Mouse (Mus musculus) CH12.LX (cell line): ENCODE data around the gene Slc43a2. TPM values are rescaled to one million over a fixed set of nuclear protein-coding genes. Genes with fewer than 3 reads are reported as not detected.

Experiments used
- DNase-seq: peaks from one replicate; pipeline ENCODE4 v3.0.0-alpha.2; 2013; ENCODE audit errors: extremely low read depth
- H3K27ac ChIP-seq: 2 replicates; pipeline ENCODE4 v1.5.1; 2012; ENCODE audit warnings: low read depth, mild to moderate bottlenecking, control low read depth, moderate library complexity; ENCODE audit not compliant: insufficient read depth
- H3K27me3 ChIP-seq: replicated peaks from 2 replicates; pipeline ENCODE3; 2012; ENCODE audit warnings: inconsistent platforms
- H3K36me3 ChIP-seq, 2 experiments: replicated peaks in 1 of 2; 2 replicates each; pipeline versions ENCODE3 to v1.6.1; 2012; ENCODE audit warnings: inconsistent platforms in 1 of 2, low read length in 1 of 2, mild to moderate bottlenecking in 1 of 2, mixed read lengths in 1 of 2, moderate library complexity in 1 of 2; ENCODE audit not compliant: control insufficient read depth in 1 of 2, insufficient read depth in 1 of 2
- H3K4me1 ChIP-seq, 2 experiments: 2 replicates each; pipeline ENCODE4 v1.6.1; 2012; ENCODE audit warnings: inconsistent platforms in 1 of 2, moderate library complexity in 1 of 2; ENCODE audit not compliant: insufficient read depth in 2 of 2, control insufficient read depth in 1 of 2
- H3K4me2 ChIP-seq: 2 replicates; pipeline ENCODE4 v1.6.1; 2012; ENCODE audit warnings: low read depth, mild to moderate bottlenecking, control low read depth; ENCODE audit not compliant: poor library complexity, insufficient read depth, severe bottlenecking
- H3K4me3 ChIP-seq, 3 experiments: fragments of 150-350 bp in 1 of 3; sonication (generic) in 1 of 3; replicated peaks in 1 of 3; 2 replicates each; pipeline versions ENCODE3 to v1.5.1; 2011 to 2012; ENCODE audit warnings: low read depth in 2 of 3, low read length in 2 of 3, mild to moderate bottlenecking in 2 of 3, moderate library complexity in 2 of 3, control low read depth in 1 of 3, improper control_type of control experiment in 1 of 3, inconsistent platforms in 1 of 3, mixed read lengths in 1 of 3; ENCODE audit not compliant: poor library complexity in 1 of 3
- H3K79me2 ChIP-seq: replicated peaks from 2 replicates; pipeline ENCODE4 v1.6.1; 2012; ENCODE audit warnings: mild to moderate bottlenecking, moderate library complexity; ENCODE audit not compliant: control insufficient read depth, poor library complexity, insufficient read depth, severe bottlenecking; ENCODE audit errors: extremely low read depth
- H3K9ac ChIP-seq: 2 replicates; pipeline ENCODE4 v1.6.1; 2012; ENCODE audit warnings: low read depth, mild to moderate bottlenecking, control low read depth, moderate library complexity; ENCODE audit not compliant: insufficient read depth
- H3K9me3 ChIP-seq: replicated peaks from 2 replicates; pipeline ENCODE3; 2012; ENCODE audit warnings: low read length, inconsistent platforms, mixed read lengths
- BHLHE40 ChIP-seq: IDR thresholded peaks from 2 replicates; pipeline ENCODE4 v1.6.1; 2011; ENCODE audit warnings: mild to moderate bottlenecking, low read depth, low read length, improper control_type of control experiment
- CHD1 ChIP-seq: IDR thresholded peaks from 2 replicates; pipeline ENCODE4 v1.6.1; 2012; ENCODE audit warnings: low read depth, low read length, improper control_type of control experiment, inconsistent platforms
- CHD2 ChIP-seq: IDR thresholded peaks from 2 replicates; pipeline ENCODE4 v1.6.1; 2011; ENCODE audit warnings: low read length, improper control_type of control experiment
- EP300 ChIP-seq: IDR thresholded peaks from 2 replicates; pipeline ENCODE4 v1.6.1; 2011; ENCODE audit warnings: low read length, improper control_type of control experiment
- IRF4 ChIP-seq: IDR thresholded peaks from 2 replicates; pipeline ENCODE4 v1.6.1; 2014; ENCODE audit warnings: low read depth, mild to moderate bottlenecking, inconsistent platforms, low read length, improper control_type of control experiment
- JUN ChIP-seq: IDR thresholded peaks from 2 replicates; pipeline ENCODE4 v1.6.1; 2011; ENCODE audit warnings: low read depth, mild to moderate bottlenecking, low read length, improper control_type of control experiment, moderate library complexity; ENCODE audit not compliant: insufficient read depth
- KAT2A ChIP-seq: IDR thresholded peaks from 2 replicates; pipeline ENCODE4 v1.6.1; 2012; ENCODE audit warnings: low read length, improper control_type of control experiment, inconsistent platforms; ENCODE audit not compliant: insufficient replicate concordance
- MAZ ChIP-seq: IDR thresholded peaks from 2 replicates; pipeline ENCODE4 v1.6.1; 2012; ENCODE audit warnings: low read depth, mild to moderate bottlenecking, inconsistent platforms, low read length, improper control_type of control experiment, moderate library complexity
- MEF2A ChIP-seq: IDR thresholded peaks from 2 replicates; pipeline ENCODE4 v1.6.1; 2014; ENCODE audit warnings: low read depth, mild to moderate bottlenecking, inconsistent platforms, low read length, improper control_type of control experiment, borderline replicate concordance
- MYC ChIP-seq: IDR thresholded peaks from 2 replicates; pipeline ENCODE4 v1.6.1; 2011; ENCODE audit warnings: low read depth, mild to moderate bottlenecking, improper control_type of control experiment, low read length
- NELFE ChIP-seq: IDR thresholded peaks from 2 replicates; pipeline ENCODE4 v1.6.1; 2011; ENCODE audit warnings: low read depth, low read length, improper control_type of control experiment
- POLR2A ChIP-seq: IDR thresholded peaks from 2 replicates; pipeline ENCODE4 v1.6.1; 2011; ENCODE audit warnings: low read depth, mild to moderate bottlenecking, improper control_type of control experiment, low read length
- RAD21 ChIP-seq: IDR thresholded peaks from 2 replicates; pipeline ENCODE4 v1.6.1; 2011; ENCODE audit warnings: low read depth, mild to moderate bottlenecking, low read length, improper control_type of control experiment, moderate library complexity
- RCOR1 ChIP-seq: conservative IDR thresholded peaks from 2 replicates; pipeline ENCODE4 v1.6.1; 2012; ENCODE audit warnings: low read depth, mild to moderate bottlenecking, inconsistent platforms, low read length, improper control_type of control experiment
- SIN3A ChIP-seq: IDR thresholded peaks from 2 replicates; pipeline ENCODE4 v1.6.1; 2012; ENCODE audit warnings: low read length, improper control_type of control experiment, inconsistent platforms
- SMC3 ChIP-seq: IDR thresholded peaks from 2 replicates; pipeline ENCODE4 v1.6.1; 2011; ENCODE audit warnings: low read depth, low read length, improper control_type of control experiment
- TBP ChIP-seq: conservative IDR thresholded peaks from 2 replicates; pipeline ENCODE4 v1.6.1; 2011; ENCODE audit warnings: low read depth, low read length, improper control_type of control experiment
- UBTF ChIP-seq: IDR thresholded peaks from 2 replicates; pipeline ENCODE4 v1.6.1; 2012; ENCODE audit warnings: low read depth, mild to moderate bottlenecking, inconsistent platforms, low read length, improper control_type of control experiment, moderate library complexity
- USF2 ChIP-seq: conservative IDR thresholded peaks from 2 replicates; pipeline ENCODE4 v1.6.1; 2011; ENCODE audit warnings: low read depth, low read length, improper control_type of control experiment
- ZKSCAN1 ChIP-seq: IDR thresholded peaks from 2 replicates; pipeline ENCODE4 v1.6.1; 2012; ENCODE audit warnings: low read depth, inconsistent platforms, low read length, improper control_type of control experiment, borderline replicate concordance
- ZNF384 ChIP-seq: IDR thresholded peaks from 2 replicates; pipeline ENCODE4 v1.6.1; 2012; ENCODE audit warnings: low read depth, low read length, improper control_type of control experiment, inconsistent platforms
- dilution Hi-C: fragments of 300-500 bp; cut with MboI; formaldehyde crosslinking; loops from 2 replicates; pipeline ENCODE4 v1.14.3; 2020; ENCODE audit warnings: low sequenced_read_pairs; ENCODE audit not compliant: extremely low pct_unique_long_range_greater_than_20kb, extremely low pct_ligation_motif_present
- in situ Hi-C: fragments of 300-500 bp; cut with MboI; formaldehyde crosslinking; loops from 3 replicates; pipeline ENCODE4 v1.14.3; 2019; ENCODE audit warnings: low sequenced_read_pairs, low pct_ligation_motif_present, low pct_unique_long_range_greater_than_20kb, mixed read lengths
- polyA plus RNA-seq: library from polyadenylated mRNA; unstranded; fragments of >175 nt; gene quantifications from 2 replicates; pipeline ENCODE4 v1.2.1, GENCODE M21; 2012; ENCODE audit warnings: low read depth; ENCODE audit not compliant: insufficient read length
- total RNA-seq, 2 experiments: library from RNA; depleted of rRNA; stranded (reverse); fragments of 300-350 nt in 1 of 2; fragments of >200 nt in 1 of 2; gene quantifications; 2 replicates each; pipeline ENCODE4 v1.2.3; 2012 to 2014

Slc43a2 gene
- total and polyA plus RNA-seq, 3 experiments = 5.0 to 8.9 (median 8.8) TPM

- dilution Hi-C loops = no loop called here
- Histone ChIP-seq H3K4me2 (no peak overlapping the region), H3K36me3 (peaks cover 52 to 73% of the 10 kb centered on the region in 2 experiments)
These were observed 92.6 kb downstream of the Slc43a2 start for GRCm38 (mm10) chr11:75624102-75624554.

GRCm38 (mm10) chr11:75625820-75626219 is 94.3 kb downstream of the Slc43a2 start:
- in situ Hi-C loops = no loop called here
- H3K27me3 ChIP-seq = no peaks in the 10 kb centered on the region
- H3K9ac ChIP-seq = no peak overlapping the region
- no peaks in the 10 kb centered on the region for H3K79me2 ChIP-seq
- no peak for DNase-seq
- H3K4me2 ChIP-seq = no peak overlapping the region
- H3K4me3 ChIP-seq = no peak overlapping the region
- H3K9me3 ChIP-seq = no peaks in the 10 kb centered on the region
- no peak for TF ChIP-seq JUN
- TF ChIP-seq UBTF = no peak
- TF ChIP-seq NELFE = no peak
- no peak for TF ChIP-seq EP300
- no peak for TF ChIP-seq MYC
- TF ChIP-seq BHLHE40 = no peak
- TF ChIP-seq TBP = no peak
- no peak for TF ChIP-seq POLR2A
- TF ChIP-seq RCOR1 = no peak
- TF ChIP-seq SMC3 = no peak
- no peak for TF ChIP-seq IRF4
- TF ChIP-seq USF2 = no peak
- no peak for TF ChIP-seq CHD2
- TF ChIP-seq MEF2A = no peak
- TF ChIP-seq CHD1 = no peak
- TF ChIP-seq KAT2A = no peak
- dilution Hi-C loops = no loop called here
- peaks cover 39 to 61% of the 10 kb centered on the region in 2 experiments for H3K36me3 ChIP-seq
- H3K27ac ChIP-seq = no peak overlapping the region
- H3K4me1 ChIP-seq = peaks cover 11 to 56% of the 10 kb centered on the region in 2 experiments

More at GRCm38 (mm10) chr11:75624102-75624554, 92.6 kb downstream of the Slc43a2 start:
- Histone ChIP-seq H3K9ac (peak overlapping the region; percentile 5; the same call in 1 of the 2 replicates), H3K27me3 (no peaks in the 10 kb centered on the region), H3K9me3 (no peaks in the 10 kb centered on the region), H3K4me1 (peaks cover 11 to 47% of the 10 kb centered on the region in 2 experiments), H3K79me2 (no peaks in the 10 kb centered on the region), H3K27ac (peak overlapping the region; percentile 64)
- no peak for DNase-seq
- in situ Hi-C loops = no loop called here
- TF ChIP-seq ZNF384 = peak; percentile 38; the same call in 1 of the 2 replicates
- no peak for TF ChIP-seq ZKSCAN1
- TF ChIP-seq MEF2A = 0 out of 2 replicates have a peak, but pooled peaks have one; percentile 18
- TF ChIP-seq MAZ = no peak
- no peak for TF ChIP-seq RAD21
- TF ChIP-seq SIN3A = 0 out of 2 replicates have a peak, but pooled peaks have one; percentile 9
- TF ChIP-seq, all 38 proteins: peak for 3
- no peak overlapping the region for H3K4me3 ChIP-seq

Other genes with a start within 250 kb of the Slc43a2 start
- 287 and 354 TPM in 2 replicates for gene Rpa1, start 183.4 kb upstream of the Slc43a2 start, total RNA-seq (2012; rRNA removed)
- 357 and 379 TPM in 2 replicates for gene Rpa1, start 183.4 kb upstream of the Slc43a2 start, total RNA-seq (2014; rRNA removed)
- gene Rpa1, start 183.4 kb upstream of the Slc43a2 start, polyA plus RNA-seq = 230 and 247 TPM in 2 replicates
- gene Smyd4, start 183.3 kb upstream of the Slc43a2 start, total RNA-seq (2012; rRNA removed) = 11.5 and 13.9 TPM in 2 replicates
- 13.9 and 15.4 TPM in 2 replicates for gene Smyd4, start 183.3 kb upstream of the Slc43a2 start, total RNA-seq (2014; rRNA removed)
- 11.8 and 12.5 TPM in 2 replicates for gene Smyd4, start 183.3 kb upstream of the Slc43a2 start, polyA plus RNA-seq
- gene Serpinf1, start 109.0 kb upstream of the Slc43a2 start, total RNA-seq (2012; rRNA removed) = 26.0 and 30.3 TPM in 2 replicates
- 56.5 and 58.4 TPM in 2 replicates for gene Serpinf1, start 109.0 kb upstream of the Slc43a2 start, total RNA-seq (2014; rRNA removed)
- 119 and 131 TPM in 2 replicates for gene Serpinf1, start 109.0 kb upstream of the Slc43a2 start, polyA plus RNA-seq
- 0.08 TPM in 1 of 2 replicates, not detected in the other for gene Serpinf2, start 92.1 kb upstream of the Slc43a2 start, total RNA-seq (2012; rRNA removed)
- 0.11 TPM in 1 of 2 replicates, not detected in the other for gene Serpinf2, start 92.1 kb upstream of the Slc43a2 start, total RNA-seq (2014; rRNA removed)
- gene Serpinf2, start 92.1 kb upstream of the Slc43a2 start, polyA plus RNA-seq = 0.26 TPM in 1 of 2 replicates, not detected in the other
- 14.3 and 16.3 TPM in 2 replicates for gene Wdr81, start 77.0 kb upstream of the Slc43a2 start, total RNA-seq (2012; rRNA removed)
- 3.0 and 3.1 TPM in 2 replicates for gene Wdr81, start 77.0 kb upstream of the Slc43a2 start, total RNA-seq (2014; rRNA removed)
- gene Wdr81, start 77.0 kb upstream of the Slc43a2 start, polyA plus RNA-seq = 12.7 and 13.7 TPM in 2 replicates
- 0.17 and 0.81 TPM in 2 replicates for gene Tlcd2, start 70.0 kb upstream of the Slc43a2 start, total RNA-seq (2012; rRNA removed)
- not detected in 2 replicates for gene Tlcd2, start 70.0 kb upstream of the Slc43a2 start, total RNA-seq (2014; rRNA removed)
- gene Tlcd2, start 70.0 kb upstream of the Slc43a2 start, polyA plus RNA-seq = 0.40 and 0.86 TPM in 2 replicates
- gene Prpf8, start 44.9 kb upstream of the Slc43a2 start, total RNA-seq (2012; rRNA removed) = 246 and 255 TPM in 2 replicates
- 168 and 187 TPM in 2 replicates for gene Prpf8, start 44.9 kb upstream of the Slc43a2 start, total RNA-seq (2014; rRNA removed)
- 298 and 345 TPM in 2 replicates for gene Prpf8, start 44.9 kb upstream of the Slc43a2 start, polyA plus RNA-seq
- 0.63 and 0.72 TPM in 2 replicates for gene Rilp, start 21.6 kb upstream of the Slc43a2 start, total RNA-seq (2012; rRNA removed)
- gene Rilp, start 21.6 kb upstream of the Slc43a2 start, total RNA-seq (2014; rRNA removed) = 0.17 and 0.31 TPM in 2 replicates
- 0.76 and 1.1 TPM in 2 replicates for gene Rilp, start 21.6 kb upstream of the Slc43a2 start, polyA plus RNA-seq
- gene Scarf1, start 18.2 kb upstream of the Slc43a2 start, total RNA-seq (2012; rRNA removed) = 0.59 and 0.76 TPM in 2 replicates
- 0.24 and 0.28 TPM in 2 replicates for gene Scarf1, start 18.2 kb upstream of the Slc43a2 start, total RNA-seq (2014; rRNA removed)
- 0.76 and 0.90 TPM in 2 replicates for gene Scarf1, start 18.2 kb upstream of the Slc43a2 start, polyA plus RNA-seq
- 61.8 and 75.8 TPM in 2 replicates for gene Pitpna, start 56.4 kb downstream of the Slc43a2 start, total RNA-seq (2012; rRNA removed)
- 80.7 and 84.6 TPM in 2 replicates for gene Pitpna, start 56.4 kb downstream of the Slc43a2 start, total RNA-seq (2014; rRNA removed)
- 243 and 290 TPM in 2 replicates for gene Pitpna, start 56.4 kb downstream of the Slc43a2 start, polyA plus RNA-seq
- 25.5 and 31.2 TPM in 2 replicates for gene Inpp5k, start 99.3 kb downstream of the Slc43a2 start, total RNA-seq (2012; rRNA removed)
- 40.7 and 41.9 TPM in 2 replicates for gene Inpp5k, start 99.3 kb downstream of the Slc43a2 start, total RNA-seq (2014; rRNA removed)
- gene Inpp5k, start 99.3 kb downstream of the Slc43a2 start, polyA plus RNA-seq = 30.5 and 35.6 TPM in 2 replicates
- gene Myo1c, start 118.8 kb downstream of the Slc43a2 start, total RNA-seq (2012; rRNA removed) = 41.1 and 47.3 TPM in 2 replicates
- 21.9 and 24.8 TPM in 2 replicates for gene Myo1c, start 118.8 kb downstream of the Slc43a2 start, total RNA-seq (2014; rRNA removed)
- 46.6 and 52.0 TPM in 2 replicates for gene Myo1c, start 118.8 kb downstream of the Slc43a2 start, polyA plus RNA-seq
- gene Crk, start 147.6 kb downstream of the Slc43a2 start, total RNA-seq (2012; rRNA removed) = 37.8 and 42.2 TPM in 2 replicates
- gene Crk, start 147.6 kb downstream of the Slc43a2 start, total RNA-seq (2014; rRNA removed) = 39.9 and 44.3 TPM in 2 replicates
- gene Crk, start 147.6 kb downstream of the Slc43a2 start, polyA plus RNA-seq = 44.6 and 46.1 TPM in 2 replicates
- gene Ywhae, start 201.2 kb downstream of the Slc43a2 start, total RNA-seq (2012; rRNA removed) = 348 and 421 TPM in 2 replicates
- 129 and 130 TPM in 2 replicates for gene Ywhae, start 201.2 kb downstream of the Slc43a2 start, total RNA-seq (2014; rRNA removed)
- 1,436 and 1,665 TPM in 2 replicates for gene Ywhae, start 201.2 kb downstream of the Slc43a2 start, polyA plus RNA-seq